Mouse (Mus musculus) small intestine, adult 2 months (tissue): Measurements from ENCODE around the gene Timm17a. TPM values are rescaled to one million over a fixed set of nuclear protein-coding genes. Genes with fewer than 3 reads are reported as not detected.

Experiments used
- H3K27ac ChIP-seq: fragments of 200-500 bp; 2 replicates; pipeline ENCODE4 v1.5.1; 2012; ENCODE audit warnings: low read depth, low read length, control low read depth, inconsistent platforms; ENCODE audit not compliant: insufficient read depth
- H3K27me3 ChIP-seq: fragments of 200-500 bp; 2 replicates; pipeline ENCODE4 v1.6.1; 2012; ENCODE audit warnings: mild to moderate bottlenecking, moderate library complexity, low read length, inconsistent platforms; ENCODE audit not compliant: control insufficient read depth, insufficient read depth
- H3K36me3 ChIP-seq: fragments of 200-500 bp; 2 replicates; pipeline ENCODE4 v1.6.1; 2012; ENCODE audit warnings: mild to moderate bottlenecking, low read length, control low read depth, inconsistent platforms; ENCODE audit not compliant: control insufficient read depth, insufficient read depth
- H3K4me1 ChIP-seq: fragments of 200-500 bp; 2 replicates; pipeline ENCODE4 v1.6.1; 2012; ENCODE audit warnings: low read length, inconsistent platforms, mixed read lengths; ENCODE audit not compliant: control insufficient read depth, insufficient read depth, insufficient read length
- H3K4me3 ChIP-seq: fragments of 200-500 bp; 2 replicates; pipeline ENCODE4 v1.5.1; 2012; ENCODE audit warnings: low read depth, mild to moderate bottlenecking, control low read depth, inconsistent platforms, low read length, moderate library complexity
- CTCF ChIP-seq: fragments of 200-500 bp; IDR thresholded peaks from 2 replicates; pipeline ENCODE4 v1.5.1; 2012; ENCODE audit warnings: low read depth, mild to moderate bottlenecking, control low read depth, inconsistent platforms, low read length, moderate library complexity, mixed read lengths; ENCODE audit not compliant: insufficient replicate concordance, insufficient read length; ENCODE audit errors: extremely low read depth
- POLR2A ChIP-seq: fragments of 200-500 bp; IDR thresholded peaks from 2 replicates; pipeline ENCODE4 v1.6.1; 2012; ENCODE audit warnings: low read depth, mild to moderate bottlenecking, control low read depth, inconsistent platforms, low read length, moderate library complexity
- WGBS: fragments of 180-500 bp; shearing (Covaris S2); methylation state at CpG from one replicate; pipeline ENCODE4 v1.1.7; 2018; 5-methylcytosine and 5-hydroxymethylcytosine counted together
- polyA plus RNA-seq: library from polyadenylated mRNA; depleted of rRNA; stranded (reverse); fragments of >200 nt; gene quantifications from 2 replicates; pipeline ENCODE4 v1.2.3, GENCODE M21; 2012

The Timm17a gene
- polyA plus RNA-seq, 1 experiment: 24.1 TPM

DNA sequence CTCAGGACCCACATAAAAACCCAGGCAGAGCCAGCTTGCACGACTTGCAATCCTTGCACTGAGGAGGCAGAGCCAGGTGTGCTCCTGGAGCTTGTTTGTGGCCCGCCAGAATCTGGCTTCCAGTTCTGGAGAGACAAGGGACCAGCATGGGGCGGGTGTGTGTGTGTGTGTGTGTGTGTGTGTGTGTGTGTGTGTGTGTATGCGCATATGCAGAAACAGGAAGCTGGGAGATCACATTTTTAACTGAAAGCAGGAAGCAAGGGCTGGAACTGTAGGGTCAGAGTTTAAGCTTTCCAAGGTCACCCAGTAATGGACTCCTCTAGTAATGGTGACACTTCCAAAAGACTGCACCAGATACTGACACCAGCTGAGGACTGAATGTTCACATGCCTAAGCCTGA is 30.4 kb upstream of the Timm17a start:
- TF ChIP-seq POLR2A: no peak
- TF ChIP-seq CTCF: no peak
- Histone ChIP-seq H3K4me3 (no peak overlapping the region), H3K4me1 (peaks cover 7% of the 10 kb centered on the region), H3K27ac (no peak overlapping the region), H3K27me3 (no peaks in the 10 kb centered on the region), H3K36me3 (no peaks in the 10 kb centered on the region)
- 59% methylated on average over 4 of the region's 4 CpGs for WGBS

DNA sequence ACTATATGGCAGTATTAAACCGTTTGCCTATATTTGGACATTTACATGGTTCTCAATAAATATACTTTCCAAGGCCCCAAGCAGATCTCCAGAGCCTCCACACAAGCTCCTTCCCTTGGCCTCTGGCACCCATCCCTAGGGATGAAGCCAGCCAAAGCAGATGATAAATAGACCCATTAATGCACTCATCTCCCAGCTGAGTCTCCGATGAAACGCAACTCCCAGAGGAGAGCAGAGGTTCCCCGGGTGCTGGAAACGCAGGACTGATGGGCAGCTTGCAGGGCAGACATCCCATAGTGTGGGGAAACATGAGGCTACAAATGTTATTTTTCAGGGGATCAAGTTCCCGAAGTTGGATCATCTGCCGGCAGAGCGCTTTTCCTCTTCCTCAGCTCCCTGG is 28.4 kb upstream of the Timm17a start:
- Histone ChIP-seq H3K4me1 (peaks cover 2% of the 10 kb centered on the region), H3K36me3 (no peaks in the 10 kb centered on the region), H3K27ac (peak overlapping the region; percentile 21; the same call in 1 of the 2 replicates), H3K4me3 (no peak overlapping the region), H3K27me3 (no peaks in the 10 kb centered on the region)
- TF ChIP-seq CTCF (no peak), POLR2A (no peak)
- 78% methylated on average over 8 of the region's 8 CpGs for WGBS

GRCm38 (mm10) chr1:135330578-135330977 is 17.0 kb upstream of the Timm17a start:
- no peaks in the 10 kb centered on the region for H3K27me3 ChIP-seq
- H3K4me1 ChIP-seq: no peaks in the 10 kb centered on the region
- H3K27ac ChIP-seq: no peak overlapping the region
- no peak for TF ChIP-seq POLR2A
- TF ChIP-seq CTCF: no peak
- H3K4me3 ChIP-seq: no peak overlapping the region
- 47% methylated on average over 6 of the region's 6 CpGs for WGBS
- no peaks in the 10 kb centered on the region for H3K36me3 ChIP-seq

GRCm38 (mm10) chr1:135328368-135328767 is 14.8 kb upstream of the Timm17a start:
- Histone ChIP-seq H3K4me3 (no peak overlapping the region), H3K27ac (no peak overlapping the region), H3K27me3 (no peaks in the 10 kb centered on the region), H3K4me1 (peaks cover under 1% of the 10 kb centered on the region; the same call in 1 of the 2 replicates), H3K36me3 (no peaks in the 10 kb centered on the region)
- 78% methylated on average over 5 of the region's 5 CpGs for WGBS
- no peak for TF ChIP-seq CTCF
- TF ChIP-seq POLR2A: no peak

GRCm38 (mm10) chr1:135325934-135326333 is 12.4 kb upstream of the Timm17a start:
- TF ChIP-seq CTCF: no peak
- TF ChIP-seq POLR2A: no peak

DNA sequence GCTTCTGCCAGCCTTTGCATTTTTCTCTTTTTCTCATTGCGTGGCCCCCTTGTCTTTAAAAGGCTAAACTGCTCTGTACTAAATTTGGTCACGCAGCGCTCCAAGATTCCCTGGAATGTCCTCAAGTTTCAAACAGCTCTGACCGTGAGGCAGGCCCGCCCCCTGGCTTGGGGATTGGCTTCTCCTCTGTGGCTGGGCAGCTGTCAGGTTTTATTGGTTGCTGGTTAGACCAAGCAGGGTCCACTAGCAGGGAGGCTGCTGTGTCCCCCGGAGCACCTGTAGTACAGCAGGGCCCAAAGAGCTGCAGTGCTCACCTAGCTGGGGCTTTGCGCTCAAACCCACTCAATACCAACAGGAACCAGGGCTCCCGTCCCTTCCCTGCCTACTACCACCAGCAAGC is 11.0 kb upstream of the Timm17a start, which contains the start of gene Lmod1:
TSS of gene Lmod1 (plus strand) at position 237 of the 400 bp plus-strand sequence.
- Histone ChIP-seq H3K4me3 (peak within 1 kb of the TSS; percentile 50), H3K27ac (peak within 1 kb of the TSS; percentile 78), H3K27me3 (no peaks in the 10 kb centered on the region; the same call in 1 of the 2 replicates), H3K36me3 (no peaks in the 10 kb centered on the region), H3K4me1 (peaks cover 3% of the 10 kb centered on the region; the same call in 1 of the 2 replicates)
- no peak for TF ChIP-seq POLR2A
- TF ChIP-seq CTCF: no peak
- 37% methylated on average over 8 of the region's 8 CpGs for WGBS

More at GRCm38 (mm10) chr1:135325934-135326333, 12.4 kb upstream of the Timm17a start:
- Histone ChIP-seq H3K4me1 (peaks cover 3% of the 10 kb centered on the region; the same call in 1 of the 2 replicates), H3K36me3 (no peaks in the 10 kb centered on the region), H3K27me3 (no peaks in the 10 kb centered on the region), H3K4me3 (peak overlapping the region; percentile 42), H3K27ac (peak overlapping the region; percentile 53; the same call in 1 of the 2 replicates)
- 72% methylated on average over 2 of the region's 2 CpGs for WGBS

- Histone ChIP-seq H3K4me3 (no peak overlapping the region), H3K4me1 (peaks cover 3% of the 10 kb centered on the region; the same call in 1 of the 2 replicates), H3K36me3 (no peaks in the 10 kb centered on the region), H3K27ac (no peak overlapping the region), H3K27me3 (no peaks in the 10 kb centered on the region; the same call in 1 of the 2 replicates)
- WGBS: 37% methylated on average over 7 of the region's 7 CpGs
- TF ChIP-seq POLR2A (no peak), CTCF (no peak)
These were observed 9.9 kb upstream of the Timm17a start for GRCm38 (mm10) chr1:135323367-135323901.
